Mouse (Mus musculus) stomach, adult 2 months (tissue): ENCODE data around the gene Stk32b. TPM values are rescaled to one million over a fixed set of nuclear protein-coding genes. Genes with fewer than 3 reads are reported as not detected.

ENCODE experiments used
- polyA plus RNA-seq: library from polyadenylated mRNA; depleted of rRNA; stranded (reverse); fragments of >200 nt; gene quantifications from 2 replicates; pipeline ENCODE4 v1.2.3, GENCODE M21; 2012; rRNA removed

Stk32b gene
- polyA plus RNA-seq = 2.4 and 4.0 TPM in 2 replicates

GRCm38 (mm10) chr5:37716505-37717372 is at the start of gene Stk32b:
TSS of gene Stk32b (minus strand) at chr5:37717171.

GRCm38 (mm10) chr5:37735224-37735623 is 18.3 kb upstream of the Stk32b start, which contains the start of gene Cytl1:
TSS of gene Cytl1 (plus strand) at chr5:37735519.

Other genes with a start within 250 kb of the Stk32b start
- gene Cytl1, start 18.3 kb upstream of the Stk32b start, polyA plus RNA-seq = 6.7 and 9.1 TPM in 2 replicates
- 0.96 and 1.8 TPM in 2 replicates for gene Msx1, start 107.4 kb upstream of the Stk32b start, polyA plus RNA-seq